Mouse (Mus musculus): Measurements from ENCODE around the gene Gsx1. TPM values are rescaled to one million over a fixed set of nuclear protein-coding genes. Genes with fewer than 3 reads are reported as not detected.

The Gsx1 gene
- polyA plus RNA-seq, 1 experiment = not detected

DNA sequence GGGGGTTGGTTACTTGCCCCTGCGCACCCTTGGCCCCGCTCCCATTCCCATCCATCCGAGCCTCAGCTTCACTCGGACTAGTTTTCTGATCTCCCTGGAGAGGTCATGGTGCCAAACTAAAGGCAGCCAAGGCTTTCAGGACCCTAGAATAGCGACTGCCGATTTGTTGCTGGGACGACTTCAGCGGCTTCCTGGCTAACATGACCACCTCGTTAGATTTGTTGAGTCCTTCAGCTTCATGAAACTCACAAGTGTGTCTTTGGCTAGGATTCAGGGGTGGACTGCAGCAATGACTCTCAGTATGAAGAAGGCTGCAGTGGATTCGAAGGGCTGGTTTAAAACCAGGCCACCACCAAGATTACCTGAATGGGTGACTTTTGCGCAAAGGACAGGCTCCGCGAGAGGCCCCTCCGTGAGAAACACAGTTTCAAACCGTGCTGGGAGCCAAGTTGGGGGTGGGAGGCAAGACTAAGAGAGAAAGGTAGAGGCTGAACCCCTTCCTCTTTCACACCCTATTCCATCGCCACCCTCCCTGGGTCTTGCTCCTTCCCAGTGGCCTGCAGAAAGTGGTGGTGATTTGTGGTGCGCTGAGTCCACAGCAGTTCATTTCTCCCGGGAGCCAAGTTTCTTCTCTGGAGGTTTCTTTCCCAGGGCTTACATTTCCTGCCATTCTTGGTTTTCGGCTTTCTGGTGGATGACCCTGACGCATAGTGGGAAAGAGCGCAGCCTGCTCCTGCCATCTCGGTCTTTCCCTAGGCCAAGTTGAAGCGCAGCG, 3.5 kb downstream of the Gsx1 start:
- no peak for DNase-seq
- TF ChIP-seq CTCF (IDR thresholded peaks at IDR 0.05; ENCODE audit: insufficient read depth, low read length) (no peak), POLR2A (IDR thresholded peaks at IDR 0.05; ENCODE audit: borderline replicate concordance, extremely low read depth, low read depth, low read length) (no peak)
- Histone ChIP-seq H3K4me3 (replicated peaks; ENCODE audit: extremely low read depth, low read depth, low read length) (no peak overlapping the region), H3K4me1 (ENCODE audit: control insufficient read depth, insufficient read depth, low read length) (peaks cover 7% of the 10 kb centered on the region)
- WGBS = 4% methylated on average over 24 of the region's 24 CpGs

DNA sequence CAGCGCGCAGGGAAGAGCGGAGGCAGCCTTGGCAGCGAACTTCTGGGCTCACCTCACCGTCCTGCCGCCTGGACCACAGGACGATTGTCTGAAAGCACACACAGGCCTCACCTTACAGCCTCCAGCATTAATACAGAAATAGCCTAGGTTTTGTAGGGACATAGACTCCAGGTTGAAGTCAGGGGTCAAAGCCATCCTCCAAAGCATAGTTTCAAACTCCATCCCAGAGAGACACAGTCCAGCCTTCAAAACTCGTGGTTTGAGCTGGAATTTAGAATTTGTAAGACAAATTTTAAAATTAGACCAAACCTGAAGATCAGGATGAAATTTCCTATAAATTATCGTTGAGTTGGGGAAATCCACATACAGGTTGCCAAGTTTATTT, 4.1 kb downstream of the Gsx1 start:
- no peak for DNase-seq
- H3K4me3 ChIP-seq (replicated peaks; ENCODE audit: extremely low read depth, low read depth, low read length) = no peak overlapping the region
- H3K4me1 ChIP-seq (ENCODE audit: control insufficient read depth, insufficient read depth, low read length) = peaks cover 4% of the 10 kb centered on the region
- 5% methylated on average over 9 of the region's 9 CpGs for WGBS
- no peak for TF ChIP-seq POLR2A (IDR thresholded peaks at IDR 0.05; ENCODE audit: borderline replicate concordance, extremely low read depth, low read depth, low read length)
- no peak for TF ChIP-seq CTCF (IDR thresholded peaks at IDR 0.05; ENCODE audit: insufficient read depth, low read length)

DNA sequence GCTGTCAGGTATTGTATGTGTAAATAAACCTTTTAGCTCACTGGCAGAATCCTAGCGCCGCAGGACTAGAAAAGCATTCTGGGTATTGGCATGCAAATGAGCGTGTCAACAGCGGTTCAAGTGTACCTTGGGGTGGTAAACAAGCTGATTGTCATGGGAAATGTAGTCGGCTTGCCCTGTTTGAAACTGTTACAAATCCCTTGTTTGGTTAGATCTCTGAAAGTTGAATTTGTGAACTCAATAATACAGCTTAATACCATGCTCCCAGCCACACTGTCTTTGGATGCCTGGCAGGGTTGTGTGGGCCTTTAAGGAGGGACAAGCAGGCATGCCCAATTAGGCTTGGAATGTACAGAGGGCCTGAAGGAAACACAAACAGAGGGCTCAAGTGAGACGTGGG, 16.4 kb downstream of the Gsx1 start:
- DNase-seq = no peak
- WGBS = 26% methylated on average over 6 of the region's 6 CpGs
- Histone ChIP-seq H3K4me1 (ENCODE audit: control insufficient read depth, insufficient read depth, low read length) (no peaks in the 10 kb centered on the region), H3K4me3 (replicated peaks; ENCODE audit: extremely low read depth, low read depth, low read length) (no peak overlapping the region)
- no peak for TF ChIP-seq CTCF (IDR thresholded peaks at IDR 0.05; ENCODE audit: insufficient read depth, low read length)
- no peak for TF ChIP-seq POLR2A (IDR thresholded peaks at IDR 0.05; ENCODE audit: borderline replicate concordance, extremely low read depth, low read depth, low read length)

DNA sequence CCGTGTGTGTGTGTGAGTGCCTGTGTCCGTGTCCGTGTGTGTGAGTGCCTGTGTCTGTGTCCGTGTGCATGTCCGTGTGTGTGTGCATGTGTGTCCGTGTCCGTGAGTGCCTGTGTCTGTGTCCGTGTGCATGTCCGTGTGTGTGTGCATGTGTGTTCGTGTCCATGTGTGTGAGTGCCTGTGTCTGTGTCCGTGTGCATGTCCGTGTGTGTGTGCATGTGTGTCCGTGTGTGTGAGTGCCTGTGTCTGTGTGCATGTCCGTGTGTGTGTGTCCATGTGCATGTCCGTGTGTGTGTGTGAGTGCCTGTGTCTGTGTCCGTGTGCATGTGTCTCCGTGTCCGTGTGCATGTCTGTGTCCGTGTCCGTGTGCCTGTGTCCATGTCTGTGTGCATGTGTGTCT, 19.4 kb downstream of the Gsx1 start:
- Histone ChIP-seq H3K4me1 (ENCODE audit: control insufficient read depth, insufficient read depth, low read length) (no peaks in the 10 kb centered on the region), H3K4me3 (replicated peaks; ENCODE audit: extremely low read depth, low read depth, low read length) (no peak overlapping the region)
- no peak for DNase-seq
- 94% methylated on average over 20 of the region's 20 CpGs for WGBS
- no peak for TF ChIP-seq CTCF (IDR thresholded peaks at IDR 0.05; ENCODE audit: insufficient read depth, low read length)
- no peak for TF ChIP-seq POLR2A (IDR thresholded peaks at IDR 0.05; ENCODE audit: borderline replicate concordance, extremely low read depth, low read depth, low read length)

DNA sequence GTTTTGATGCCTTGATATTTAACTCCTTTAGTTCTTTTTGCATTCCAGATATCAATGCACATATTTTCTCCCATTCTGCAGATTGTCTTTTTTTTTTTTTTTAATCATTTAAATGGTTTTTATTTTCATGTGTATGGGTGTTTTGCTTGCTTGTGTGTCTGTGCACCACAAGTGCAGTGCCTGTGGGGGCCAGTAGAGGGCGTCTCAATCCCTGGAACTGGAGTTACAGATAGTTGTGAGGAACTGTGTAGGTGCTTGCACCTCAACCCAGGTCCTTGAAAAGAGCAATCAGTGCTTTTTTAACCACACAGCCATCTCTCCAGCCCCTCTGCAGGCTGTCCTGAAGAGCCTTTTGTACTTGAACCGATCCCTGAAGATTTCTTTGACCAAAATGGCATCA, 20.0 kb downstream of the Gsx1 start:
- no peaks in the 10 kb centered on the region for H3K4me1 ChIP-seq (ENCODE audit: control insufficient read depth, insufficient read depth, low read length)
- no peak for DNase-seq
- H3K4me3 ChIP-seq (replicated peaks; ENCODE audit: extremely low read depth, low read depth, low read length) = no peak overlapping the region
- no peak for TF ChIP-seq CTCF (IDR thresholded peaks at IDR 0.05; ENCODE audit: insufficient read depth, low read length)
- TF ChIP-seq POLR2A (IDR thresholded peaks at IDR 0.05; ENCODE audit: borderline replicate concordance, extremely low read depth, low read depth, low read length) = no peak
- 52% methylated on average over 2 of the region's 2 CpGs for WGBS

DNA sequence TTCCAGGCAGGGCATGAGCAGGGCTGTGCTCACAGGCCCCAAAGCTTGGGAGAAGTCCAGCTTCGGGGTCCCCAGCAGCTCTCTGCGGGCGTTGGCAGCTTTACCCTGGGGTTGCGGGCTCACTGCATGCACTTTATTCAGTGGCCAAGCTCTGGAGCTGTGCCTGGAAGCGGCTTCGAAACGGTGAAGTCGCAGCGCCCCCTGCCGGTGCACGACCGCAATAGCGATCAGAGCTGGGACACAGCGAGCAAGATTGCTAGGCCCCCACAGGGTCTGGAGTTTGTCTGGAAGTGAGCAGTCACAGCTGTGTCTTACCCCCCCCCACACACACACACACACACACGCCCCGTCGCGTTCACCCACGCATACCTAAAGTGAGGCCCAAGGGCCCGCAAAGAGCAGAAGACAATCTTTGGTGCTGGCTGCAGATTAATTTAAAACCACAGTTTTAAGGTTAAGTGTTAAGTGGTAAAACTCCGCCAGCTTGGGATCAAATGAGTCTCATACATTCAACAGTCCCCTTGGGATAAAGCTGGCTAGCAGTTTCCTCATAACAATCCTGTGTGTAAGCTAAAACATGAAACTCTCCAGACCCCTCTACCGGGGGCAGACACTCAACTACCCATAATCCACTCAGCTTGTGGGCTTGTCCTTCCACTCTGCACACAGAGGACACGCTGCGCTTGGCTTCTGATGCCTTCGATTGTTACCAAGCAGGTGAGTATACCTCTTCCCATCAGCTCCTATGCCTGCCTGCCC, 39.0 kb downstream of the Gsx1 start:
- TF ChIP-seq CTCF (IDR thresholded peaks at IDR 0.05; ENCODE audit: insufficient read depth, low read length) (peak; percentile 87), POLR2A (IDR thresholded peaks at IDR 0.05; ENCODE audit: borderline replicate concordance, extremely low read depth, low read depth, low read length) (no peak)
- 17% methylated on average over 25 of the region's 25 CpGs for WGBS
- Histone ChIP-seq H3K4me3 (replicated peaks; ENCODE audit: extremely low read depth, low read depth, low read length) (no peak overlapping the region), H3K4me1 (ENCODE audit: control insufficient read depth, insufficient read depth, low read length) (no peaks in the 10 kb centered on the region)
- DNase-seq = peak; percentile 79

DNA sequence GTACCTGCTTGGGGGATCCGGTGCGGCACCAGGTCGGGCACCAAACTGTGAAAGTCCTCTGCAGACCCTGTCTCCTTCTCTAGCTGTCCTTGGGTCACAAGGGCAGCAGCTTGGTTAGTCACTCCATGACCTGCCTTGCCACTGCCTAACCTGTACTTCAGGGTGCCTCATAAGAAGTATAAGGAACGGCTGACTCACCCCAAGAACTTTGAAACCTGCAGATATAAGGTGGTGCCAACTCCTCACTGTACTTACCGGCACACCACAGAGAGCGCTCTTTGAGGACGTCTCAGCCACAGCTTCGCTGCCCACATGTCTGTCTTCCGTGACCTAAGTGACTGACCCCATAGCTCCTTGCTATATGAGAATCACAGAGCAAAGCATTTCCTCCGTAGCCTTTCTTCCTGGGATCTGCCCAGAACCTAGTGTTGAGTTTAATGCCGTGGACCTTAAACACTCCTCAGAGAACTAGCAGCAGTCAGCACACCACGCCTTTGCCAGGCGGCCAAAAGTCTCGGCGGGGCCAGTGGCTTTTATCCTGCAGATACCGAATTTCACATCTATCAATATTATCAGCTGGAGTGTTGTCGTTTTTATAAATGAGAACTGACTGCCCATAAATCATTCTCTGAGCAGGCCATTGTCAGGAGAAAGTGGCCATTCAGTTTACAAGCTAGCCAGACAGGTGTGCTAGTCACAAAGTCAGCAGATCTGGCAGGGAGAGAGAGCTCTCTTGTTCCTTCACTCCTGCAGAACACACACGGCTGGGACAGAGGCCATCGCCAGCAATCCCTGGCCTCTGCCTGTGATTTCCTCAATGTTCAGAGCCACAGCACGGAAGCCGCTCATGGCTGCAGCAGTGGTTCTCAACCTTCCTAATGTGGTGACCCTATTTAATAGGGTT, 47.2 kb downstream of the Gsx1 start:
- DNase-seq = no peak
- no peaks in the 10 kb centered on the region for H3K4me1 ChIP-seq (ENCODE audit: control insufficient read depth, insufficient read depth, low read length)
- TF ChIP-seq POLR2A (IDR thresholded peaks at IDR 0.05; ENCODE audit: borderline replicate concordance, extremely low read depth, low read depth, low read length) = no peak
- no peak for TF ChIP-seq CTCF (IDR thresholded peaks at IDR 0.05; ENCODE audit: insufficient read depth, low read length)
- H3K4me3 ChIP-seq (replicated peaks; ENCODE audit: extremely low read depth, low read depth, low read length) = no peak overlapping the region
- 54% methylated on average over 21 of the region's 21 CpGs for WGBS

Other genes with a start within 250 kb of the Gsx1 start
- gene Gtf3a, start 240.0 kb upstream of the Gsx1 start, polyA plus RNA-seq (2012; rRNA removed) = 35.2 and 52.8 TPM in 2 replicates
- 7.8 and 8.6 TPM in 2 replicates for gene Mtif3, start 224.9 kb upstream of the Gsx1 start, polyA plus RNA-seq (2012; rRNA removed)
- gene Lnx2, start 112.1 kb upstream of the Gsx1 start, polyA plus RNA-seq (2012; rRNA removed) = 57.3 and 80.7 TPM in 2 replicates
- 31.6 and 36.8 TPM in 2 replicates for gene Polr1d, start 111.6 kb upstream of the Gsx1 start, polyA plus RNA-seq (2012; rRNA removed)
- not detected in 2 replicates for gene Pdx1, start 81.3 kb downstream of the Gsx1 start, polyA plus RNA-seq (2012; rRNA removed)
- 0.85 TPM in 1 of 2 replicates, not detected in the other for gene Cdx2, start 118.6 kb downstream of the Gsx1 start, polyA plus RNA-seq (2012; rRNA removed)
- gene Urad, start 133.7 kb downstream of the Gsx1 start, polyA plus RNA-seq (2012; rRNA removed) = not detected in 2 replicates
- gene Flt3, start 211.8 kb downstream of the Gsx1 start, polyA plus RNA-seq (2012; rRNA removed) = 1.4 and 1.7 TPM in 2 replicates
- 23.7 and 38.0 TPM in 2 replicates for gene Pan3, start 241.5 kb downstream of the Gsx1 start, polyA plus RNA-seq (2012; rRNA removed)

Measured in lung, adult 2 months (tissue).